Mouse (Mus musculus): ENCODE data around the gene Col26a1.
A peak's percentile ranks its signal among the peaks of the same experiment; 100 is the strongest.

The Col26a1 gene

GRCm38 (mm10) chr5:136882788-136883439 is at the start of gene Col26a1:
TSS of gene Col26a1 (minus strand) at chr5:136883209.
- DNase-seq, result no peak

- DNase-seq, result no peak
Observed at GRCm38 (mm10) chr5:136931896-136932295, 48.9 kb upstream of the Col26a1 start.

- peak; percentile 89 for DNase-seq
Observed at GRCm38 (mm10) chr5:136929073-136929472, 46.1 kb upstream of the Col26a1 start.

GRCm38 (mm10) chr5:136923751-136924478 is 40.9 kb upstream of the Col26a1 start:
- DNase-seq, result no peak

GRCm38 (mm10) chr5:136922830-136923229 is 39.8 kb upstream of the Col26a1 start:
- DNase-seq, result no peak

GRCm38 (mm10) chr5:136919546-136920301 is 36.7 kb upstream of the Col26a1 start:
- DNase-seq, result no peak

GRCm38 (mm10) chr5:136918655-136919472 is 35.9 kb upstream of the Col26a1 start:
- DNase-seq, result peak; percentile 85

GRCm38 (mm10) chr5:136917613-136918242 is 34.7 kb upstream of the Col26a1 start:
- no peak for DNase-seq

- no peak for DNase-seq
Observed at GRCm38 (mm10) chr5:136914183-136914582, 31.2 kb upstream of the Col26a1 start.

- peak; percentile 94 for DNase-seq
Observed at GRCm38 (mm10) chr5:136907991-136908857, 25.2 kb upstream of the Col26a1 start, which contains the start of gene Ift22. TSS of gene Ift22 (plus strand) at chr5:136908150.

- DNase-seq, result no peak
Observed at GRCm38 (mm10) chr5:136907587-136907986, 24.6 kb upstream of the Col26a1 start.

GRCm38 (mm10) chr5:136905630-136906029 is 22.6 kb upstream of the Col26a1 start:
- DNase-seq, result no peak

- no peak for DNase-seq
Observed at GRCm38 (mm10) chr5:136904621-136905020, 21.6 kb upstream of the Col26a1 start.

- DNase-seq, result no peak
Observed at GRCm38 (mm10) chr5:136895529-136895963, 12.5 kb upstream of the Col26a1 start.

GRCm38 (mm10) chr5:136894840-136895528 is 12.0 kb upstream of the Col26a1 start:
- DNase-seq, result no peak

- no peak for DNase-seq
Observed at GRCm38 (mm10) chr5:136888539-136889355, 5.7 kb upstream of the Col26a1 start.

GRCm38 (mm10) chr5:136886957-136887356 is 3.9 kb upstream of the Col26a1 start:
- DNase-seq, result no peak

- DNase-seq, result no peak
Observed at GRCm38 (mm10) chr5:136882055-136882787, 788 bp downstream of the Col26a1 start.
